Mouse (Mus musculus) liver, adult 2 months (tissue): ENCODE results near the gene Npm3.

Experiments
- CTCF ChIP-seq: fragments of 200-500 bp; IDR thresholded peaks from 2 replicates; pipeline ENCODE4 v1.5.1; 2011; ENCODE audit warnings: low read depth, low read length, control low read depth
- POLR2A ChIP-seq: fragments of 200-500 bp; IDR thresholded peaks from 2 replicates; pipeline ENCODE4 v1.6.1; 2011; ENCODE audit warnings: low read length, control low read depth; ENCODE audit not compliant: insufficient read depth; ENCODE audit errors: extremely low read depth

DNA sequence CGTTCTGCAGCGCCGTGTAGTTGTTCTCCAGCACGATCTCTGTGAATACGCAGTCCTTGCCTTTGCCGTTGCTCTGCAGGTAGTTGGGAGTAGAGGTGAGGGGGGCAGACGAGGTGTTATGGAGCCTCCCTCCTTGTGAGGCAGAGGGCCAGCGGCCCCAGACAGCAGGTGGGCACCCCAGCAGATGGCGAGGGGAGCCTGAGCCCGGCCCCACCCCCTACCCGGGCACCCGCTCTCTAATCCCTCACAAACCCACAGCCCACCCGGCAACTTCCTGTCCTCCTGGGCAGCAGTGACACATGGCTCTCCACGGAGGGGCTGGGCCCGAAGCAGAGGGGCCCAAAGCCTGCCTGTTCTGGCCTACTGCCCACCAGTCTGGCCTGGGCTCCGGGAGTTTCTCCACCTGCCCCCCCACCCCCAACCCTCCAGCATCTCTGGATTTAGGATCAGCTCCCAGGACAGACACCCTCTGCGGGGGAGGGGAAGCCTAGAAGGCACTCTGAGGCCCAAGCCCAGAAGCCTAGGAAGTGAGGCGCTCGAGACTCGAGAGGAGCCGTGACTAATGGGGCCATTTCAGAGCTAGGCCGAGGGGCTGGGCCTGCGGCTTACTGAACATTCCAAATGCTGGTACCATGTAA, 12.1 kb downstream of the Npm3 start:
- TF ChIP-seq CTCF: no peak
- TF ChIP-seq POLR2A: no peak
